Mouse (Mus musculus): Measurements from ENCODE around the gene Cse1l. TPM values are rescaled to one million over a fixed set of nuclear protein-coding genes. Genes with fewer than 3 reads are reported as not detected.

Cse1l gene
- polyA plus RNA-seq, 1 experiment from 2014 or later = 120 TPM

DNA sequence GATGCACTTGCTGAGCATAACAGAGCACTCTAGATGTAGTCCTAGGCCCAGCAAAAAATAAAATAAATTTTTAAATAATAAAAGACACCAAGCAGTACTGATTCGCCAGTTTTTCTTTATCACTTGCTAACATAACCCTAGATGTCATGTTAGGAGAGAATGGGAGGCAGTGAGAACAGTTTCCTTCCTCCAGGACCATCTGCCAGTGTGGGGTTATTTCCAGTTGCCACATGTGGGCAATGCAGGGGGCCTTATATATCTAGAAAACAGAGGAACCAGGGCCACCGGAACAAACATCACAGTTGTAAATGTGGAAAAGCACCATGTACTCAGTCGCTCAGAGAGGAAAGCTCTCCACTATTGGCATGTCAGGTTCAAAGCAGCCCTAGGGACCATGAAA is 71.7 kb downstream of the Cse1l start:
- WGBS = 56% methylated on average over 3 of the region's 3 CpGs
- peak overlapping the region; percentile 44 for H3K27ac ChIP-seq

DNA sequence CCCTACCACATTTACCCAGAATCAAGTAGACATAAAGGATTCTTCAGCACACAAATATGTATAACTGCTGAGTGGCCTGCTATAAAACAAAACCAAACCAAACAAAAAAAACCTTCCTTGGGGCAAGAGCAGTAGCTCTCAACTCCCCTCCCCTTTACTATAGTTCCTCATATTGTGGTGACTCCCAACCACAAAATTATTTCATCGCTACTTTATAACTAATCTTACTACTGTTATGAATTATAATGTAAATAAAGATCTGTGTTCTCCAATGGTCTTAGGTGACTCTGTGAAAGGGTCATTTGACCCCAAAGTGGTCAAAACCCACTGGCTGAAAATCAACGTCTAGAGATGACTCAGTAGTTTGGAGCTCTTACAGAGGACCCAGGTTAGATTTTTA is 74.3 kb downstream of the Cse1l start:
- no peak overlapping the region for H3K9ac ChIP-seq
- H3K4me3 ChIP-seq = no peak overlapping the region
- no peak overlapping the region for H3K27ac ChIP-seq
- peaks cover 30% of the 10 kb centered on the region for H3K4me1 ChIP-seq
- no peaks in the 10 kb centered on the region for H3K9me3 ChIP-seq
- no peaks in the 10 kb centered on the region; the same call in 1 of the 2 replicates for H3K36me3 ChIP-seq
- no peaks in the 10 kb centered on the region for H3K27me3 ChIP-seq
- no peak overlapping the region for H3K4me2 ChIP-seq
- 76% methylated on average over 2 of the region's 2 CpGs for WGBS
- no peak for ATAC-seq (ENCODE audit: insufficient number of reproducible peaks, insufficient read depth, low FRiP score, low TSS enrichment, low read depth)

More for the DNA sequence above, 71.7 kb downstream of the Cse1l start:
- no peak for ATAC-seq (ENCODE audit: insufficient number of reproducible peaks, insufficient read depth, low FRiP score, low TSS enrichment, low read depth)
- no peaks in the 10 kb centered on the region for H3K9me3 ChIP-seq
- no peak overlapping the region for H3K9ac ChIP-seq
- no peaks in the 10 kb centered on the region for H3K27me3 ChIP-seq
- no peak overlapping the region for H3K4me2 ChIP-seq
- H3K36me3 ChIP-seq = no peaks in the 10 kb centered on the region; the same call in 1 of the 2 replicates
- no peak overlapping the region for H3K4me3 ChIP-seq
- peaks cover 42% of the 10 kb centered on the region for H3K4me1 ChIP-seq

DNA sequence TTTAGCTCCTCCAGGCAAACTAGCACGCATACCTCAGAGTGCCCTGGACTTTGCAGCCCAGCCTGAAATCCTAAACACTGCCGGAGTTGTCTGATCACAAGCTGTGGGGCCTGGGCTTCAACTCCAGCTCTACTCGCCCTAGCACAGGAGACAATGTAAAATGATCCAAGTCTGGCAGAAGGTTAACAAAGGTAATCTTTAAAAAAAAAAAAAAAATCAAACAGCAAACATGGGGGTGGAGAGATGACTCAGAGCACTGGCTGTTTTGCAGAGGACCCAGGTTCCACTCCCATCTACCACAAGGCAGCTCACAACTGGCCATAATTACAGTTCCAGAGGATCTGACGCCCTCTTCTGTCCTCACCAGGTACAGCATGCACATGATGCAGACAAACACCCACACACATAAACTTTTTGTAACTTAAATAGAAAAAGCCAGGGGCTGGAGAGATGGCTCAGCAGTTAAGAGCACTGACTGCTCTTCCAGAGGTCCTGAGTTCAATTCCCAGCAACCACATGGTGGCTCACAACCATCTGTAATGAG is 77.6 kb downstream of the Cse1l start:
- no peak for ATAC-seq (ENCODE audit: insufficient number of reproducible peaks, insufficient read depth, low FRiP score, low TSS enrichment, low read depth)
- Histone ChIP-seq H3K9me3 (no peaks in the 10 kb centered on the region), H3K4me3 (no peak overlapping the region), H3K27ac (no peak overlapping the region), H3K4me1 (no peaks in the 10 kb centered on the region), H3K36me3 (no peaks in the 10 kb centered on the region; the same call in 1 of the 2 replicates), H3K27me3 (no peaks in the 10 kb centered on the region), H3K9ac (no peak overlapping the region), H3K4me2 (no peak overlapping the region)
- WGBS = 72% methylated on average over 4 of the region's 4 CpGs

DNA sequence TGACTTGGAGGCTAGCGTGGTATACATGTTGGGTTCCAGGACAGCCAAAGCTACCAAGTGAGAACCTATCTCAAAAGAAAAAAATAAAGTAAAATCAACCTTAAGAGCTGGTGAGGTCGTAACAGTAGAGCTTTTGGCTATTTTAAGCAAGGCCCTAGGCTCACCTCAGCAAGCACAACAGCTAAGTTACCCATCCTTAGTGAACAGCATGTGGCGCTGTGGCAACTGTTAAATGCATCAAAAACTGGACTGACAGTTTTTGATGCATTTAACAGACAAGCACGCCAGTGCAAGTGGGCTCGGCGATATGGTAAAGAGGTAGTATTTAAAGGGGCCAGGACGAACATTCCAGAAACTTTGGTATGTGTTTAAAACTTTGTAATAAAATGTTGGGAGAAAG is 85.0 kb downstream of the Cse1l start:
- Histone ChIP-seq H3K27me3 (no peaks in the 10 kb centered on the region), H3K9ac (no peak overlapping the region), H3K4me3 (no peak overlapping the region), H3K36me3 (no peaks in the 10 kb centered on the region), H3K27ac (peak overlapping the region; percentile 39; the same call in 1 of the 2 replicates), H3K4me2 (no peak overlapping the region), H3K9me3 (no peaks in the 10 kb centered on the region), H3K4me1 (peaks cover 53% of the 10 kb centered on the region)
- WGBS = 68% methylated on average over 7 of the region's 7 CpGs
- no peak for ATAC-seq (ENCODE audit: insufficient number of reproducible peaks, insufficient read depth, low FRiP score, low TSS enrichment, low read depth)

GRCm38 (mm10) chr2:166991945-166992344 is 86.1 kb downstream of the Cse1l start:
- no peak for ATAC-seq (ENCODE audit: insufficient number of reproducible peaks, insufficient read depth, low FRiP score, low TSS enrichment, low read depth)
- no peak overlapping the region for H3K4me3 ChIP-seq
- peak overlapping the region; percentile 56 for H3K9ac ChIP-seq
- H3K9me3 ChIP-seq = no peaks in the 10 kb centered on the region
- H3K36me3 ChIP-seq = no peaks in the 10 kb centered on the region
- H3K4me1 ChIP-seq = peaks cover 60% of the 10 kb centered on the region
- peak overlapping the region; percentile 12 for H3K4me2 ChIP-seq
- H3K27ac ChIP-seq = peak overlapping the region; percentile 57; the same call in 1 of the 2 replicates
- H3K27me3 ChIP-seq = no peaks in the 10 kb centered on the region

GRCm38 (mm10) chr2:166995021-166995795 is 89.4 kb downstream of the Cse1l start:
- Histone ChIP-seq H3K9me3 (no peaks in the 10 kb centered on the region), H3K9ac (peak overlapping the region; percentile 98), H3K27me3 (no peaks in the 10 kb centered on the region), H3K4me2 (peak overlapping the region; percentile 92), H3K4me3 (peak overlapping the region; percentile 97), H3K27ac (peak overlapping the region; percentile 99), H3K4me1 (peaks cover 50% of the 10 kb centered on the region), H3K36me3 (no peaks in the 10 kb centered on the region)
- WGBS = 3% methylated on average over 28 of the region's 28 CpGs
- ATAC-seq (ENCODE audit: insufficient number of reproducible peaks, insufficient read depth, low FRiP score, low TSS enrichment, low read depth) = 0 out of 2 replicates have a peak, but pooled peaks have one; percentile 15

Other genes starting within 250 kb of the Cse1l start
- 28.4 and 28.5 TPM in 2 replicates for gene Prex1, start 192.2 kb upstream of the Cse1l start, polyA plus RNA-seq (2015; fragmentation: Nextera tagmentation; extraction: Ambion mirVana)
- 10.4 and 11.3 TPM in 2 replicates for gene Trp53rkb, start 113.5 kb upstream of the Cse1l start, polyA plus RNA-seq (2015; fragmentation: Nextera tagmentation; extraction: Ambion mirVana)
- gene Arfgef2, start 100.5 kb upstream of the Cse1l start, polyA plus RNA-seq (2015; fragmentation: Nextera tagmentation; extraction: Ambion mirVana) = 3.5 and 3.7 TPM in 2 replicates
- 104 and 105 TPM in 2 replicates for gene Stau1, start 90.3 kb downstream of the Cse1l start, polyA plus RNA-seq (2015; fragmentation: Nextera tagmentation; extraction: Ambion mirVana)
- 52.5 and 54.2 TPM in 2 replicates for gene Ddx27, start 109.2 kb downstream of the Cse1l start, polyA plus RNA-seq (2015; fragmentation: Nextera tagmentation; extraction: Ambion mirVana)
- gene Znfx1, start 157.0 kb downstream of the Cse1l start, polyA plus RNA-seq (2015; fragmentation: Nextera tagmentation; extraction: Ambion mirVana) = 5.5 and 7.7 TPM in 2 replicates